ENCODE assay signal across 8 mouse cellular contexts in the genomic region with DNA sequence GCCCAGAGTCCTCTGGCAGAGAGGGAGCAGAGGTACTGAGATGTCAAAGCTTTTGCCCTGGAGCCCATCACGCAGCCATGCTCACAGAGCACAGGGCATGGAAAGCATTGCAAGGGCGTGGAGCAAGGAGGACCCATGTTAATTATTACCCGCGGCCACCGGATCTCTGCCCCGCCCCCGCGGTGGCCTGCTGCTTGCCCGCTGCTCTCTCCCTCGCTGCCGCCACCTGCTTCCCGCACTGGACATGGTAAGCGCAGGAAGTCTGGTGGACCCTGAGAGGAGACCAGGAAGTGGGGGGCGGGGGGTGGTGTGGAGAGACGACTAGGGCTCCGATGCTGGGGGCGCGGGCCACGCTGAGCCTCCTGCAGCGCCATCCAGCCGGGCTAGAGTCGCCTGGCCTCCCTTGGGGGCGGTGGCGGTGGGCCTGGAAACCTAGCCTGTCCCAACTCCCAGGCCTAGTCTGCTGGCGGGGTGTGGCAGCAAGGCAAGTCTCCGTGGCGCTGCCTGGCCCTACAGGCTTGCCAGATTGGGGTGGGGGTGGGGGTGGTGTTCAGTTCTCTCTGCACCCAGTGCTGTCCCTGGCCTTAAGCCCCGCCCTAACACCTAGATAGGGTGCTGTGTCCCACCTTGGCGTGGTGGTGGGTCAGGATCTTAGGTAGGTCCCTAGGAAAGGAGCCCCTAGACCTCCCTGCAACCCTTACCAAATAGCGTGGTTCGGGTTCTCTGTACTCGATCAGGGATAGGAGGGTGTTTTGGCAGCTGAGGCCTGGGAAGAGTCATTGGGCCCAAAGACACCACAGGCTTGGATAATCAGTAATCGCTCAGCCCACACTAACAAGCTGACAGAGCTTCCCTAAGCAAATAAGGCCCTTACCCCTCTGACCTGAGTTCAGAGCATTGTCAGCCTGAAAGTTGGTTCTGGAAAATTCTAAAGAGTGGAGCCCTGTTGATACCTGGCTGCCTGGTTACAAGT. TPM values are rescaled to one million over a fixed set of nuclear protein-coding genes. Genes with fewer than 3 reads are reported as not detected.
DNase-seq lines count a peak whose midpoint lies in the region; ATAC-seq lines count a peak whose summit lies in the region.

A gene (plus strand): TSS at position 162 of the 973 bp plus-strand sequence.

- peak within 1 kb of the TSS; percentile 38 for H3K4me3 ChIP-seq in embryonic facial prominence, embryonic 14.5 days (ENCODE audit: low read depth, low read length)
- H3K4me3 ChIP-seq in hindbrain, embryonic 16.5 days (ENCODE audit: low read length): peak within 1 kb of the TSS; percentile 27
- H3K4me3 ChIP-seq in limb, embryonic 15.5 days: peak within 1 kb of the TSS; percentile 37
- peak within 1 kb of the TSS; percentile 30 for H3K4me3 ChIP-seq in midbrain, embryonic 14.5 days (replicated peaks; ENCODE audit: low read depth, low read length)

- H3K27me3 ChIP-seq in embryonic facial prominence, embryonic 14.5 days (replicated peaks; ENCODE audit: control insufficient read depth, insufficient read depth, low read length): no peaks in the 10 kb centered on the region
- no peaks in the 10 kb centered on the region for H3K27me3 ChIP-seq in hindbrain, embryonic 16.5 days (replicated peaks; ENCODE audit: control insufficient read depth, insufficient read depth, low read length)
- no peaks in the 10 kb centered on the region for H3K27me3 ChIP-seq in limb, embryonic 15.5 days
- no peaks in the 10 kb centered on the region for H3K27me3 ChIP-seq in midbrain, embryonic 14.5 days (ENCODE audit: control insufficient read depth, insufficient read depth, low read length)

- peak within 1 kb of the TSS; percentile 76 for H3K4me2 ChIP-seq in embryonic facial prominence, embryonic 14.5 days (ENCODE audit: low read depth, low read length)
- H3K4me2 ChIP-seq in hindbrain, embryonic 16.5 days (ENCODE audit: low read length): peak within 1 kb of the TSS; percentile 60
- peak within 1 kb of the TSS; percentile 73 for H3K4me2 ChIP-seq in limb, embryonic 15.5 days
- peak within 1 kb of the TSS; percentile 65 for H3K4me2 ChIP-seq in midbrain, embryonic 14.5 days (ENCODE audit: low read length)

- H3K9me3 ChIP-seq in embryonic facial prominence, embryonic 14.5 days (ENCODE audit: control insufficient read depth, low read length): no peaks in the 10 kb centered on the region
- H3K9me3 ChIP-seq in hindbrain, embryonic 16.5 days (ENCODE audit: control insufficient read depth, low read length): no peaks in the 10 kb centered on the region
- H3K9me3 ChIP-seq in limb, embryonic 15.5 days: no peaks in the 10 kb centered on the region
- H3K9me3 ChIP-seq in midbrain, embryonic 14.5 days (ENCODE audit: control insufficient read depth, low read length): no peaks in the 10 kb centered on the region

- DNase-seq in frontal cortex, adult 2 months (ENCODE audit: extremely low spot score in 1 of 2, low spot score in 1 of 2): no peak
- no peak for DNase-seq in frontal cortex, postnatal 25 days (ENCODE audit: low spot score in 2 of 2)
- peak; percentile 45 for DNase-seq in adrenal gland, postnatal 25 days
- peak; percentile 56 for DNase-seq in embryonic facial prominence, embryonic 14.5 days (ENCODE audit: low spot score)
- peak; percentile 71 for DNase-seq in midbrain, embryonic 14.5 days
- DNase-seq in thymus, postnatal 0 days (ENCODE audit: low spot score): no peak

- H3K4me1 ChIP-seq in embryonic facial prominence, embryonic 14.5 days (ENCODE audit: control insufficient read depth, insufficient read depth, low read length): peaks cover 11% of the 10 kb centered on the region
- H3K4me1 ChIP-seq in hindbrain, embryonic 16.5 days (ENCODE audit: control insufficient read depth, insufficient read depth, low read depth, low read length): peaks cover 9% of the 10 kb centered on the region
- peaks cover 11% of the 10 kb centered on the region for H3K4me1 ChIP-seq in limb, embryonic 15.5 days
- peaks cover 16% of the 10 kb centered on the region for H3K4me1 ChIP-seq in midbrain, embryonic 14.5 days (ENCODE audit: control insufficient read depth, insufficient read depth, low read length)

- no peaks in the 10 kb centered on the region for H3K36me3 ChIP-seq in embryonic facial prominence, embryonic 14.5 days (ENCODE audit: control insufficient read depth, insufficient read depth, low read length)
- H3K36me3 ChIP-seq in hindbrain, embryonic 16.5 days (ENCODE audit: control insufficient read depth, insufficient read depth, low read length): no peaks in the 10 kb centered on the region
- H3K36me3 ChIP-seq in limb, embryonic 15.5 days: no peaks in the 10 kb centered on the region
- no peaks in the 10 kb centered on the region for H3K36me3 ChIP-seq in midbrain, embryonic 14.5 days (ENCODE audit: control insufficient read depth, insufficient read depth, low read length)

- peak within 1 kb of the TSS; percentile 66 for H3K9ac ChIP-seq in embryonic facial prominence, embryonic 14.5 days (ENCODE audit: low read depth, low read length)
- peak within 1 kb of the TSS; percentile 56 for H3K9ac ChIP-seq in hindbrain, embryonic 16.5 days (ENCODE audit: low read depth, low read length)
- H3K9ac ChIP-seq in limb, embryonic 15.5 days: peak within 1 kb of the TSS; percentile 37
- peak within 1 kb of the TSS; percentile 58 for H3K9ac ChIP-seq in midbrain, embryonic 14.5 days (replicated peaks; ENCODE audit: low read length)

- 15% methylated on average over 18 of the region's 33 CpGs for WGBS in embryonic facial prominence, embryonic 14.5 days
- 8% methylated on average over 23 of the region's 33 CpGs for WGBS in hindbrain, embryonic 16.5 days
- 10% methylated on average over 33 of the region's 33 CpGs for whole genome bisulfite sequencing in limb, embryonic 15.5 days
- WGBS in midbrain, embryonic 14.5 days: 10% methylated on average over 33 of the region's 33 CpGs

- no peak within 1 kb of the TSS for H3K27ac ChIP-seq in embryonic facial prominence, embryonic 14.5 days (replicated peaks; ENCODE audit: low read depth, low read length)
- no peak within 1 kb of the TSS for H3K27ac ChIP-seq in hindbrain, embryonic 16.5 days (ENCODE audit: low read depth, low read length)
- H3K27ac ChIP-seq in limb, embryonic 15.5 days: no peak within 1 kb of the TSS; the same call in 1 of the 2 replicates
- H3K27ac ChIP-seq in midbrain, embryonic 14.5 days (replicated peaks; ENCODE audit: low read depth, low read length): peak within 1 kb of the TSS; percentile 37; the same call in 1 of the 2 replicates

- ATAC-seq in embryonic facial prominence, embryonic 14.5 days (ENCODE audit: low read depth): peak; percentile 67
- peak; percentile 59 for ATAC-seq in hindbrain, embryonic 16.5 days
- no peak for ATAC-seq in limb, embryonic 15.5 days (ENCODE audit: insufficient number of reproducible peaks, low FRiP score, low TSS enrichment, low read depth)
- ATAC-seq in midbrain, embryonic 14.5 days (ENCODE audit: low FRiP score, low TSS enrichment): peak; percentile 66

RNA-seq across cellular contexts. Expression of the gene that starts here (rescaled TPM):
- polyA plus RNA-seq in frontal cortex, adult 2 months (2012; rRNA removed): 15.0 and 16.0 TPM in 2 replicates
- 13.9 and 15.8 TPM in 2 replicates for total RNA-seq in adrenal gland, postnatal 25 days (2021)
- polyA plus RNA-seq in embryonic facial prominence, embryonic 14.5 days (2014; fragmentation: Nextera tagmentation; extraction: Ambion mirVana): 25.8 and 26.4 TPM in 2 replicates
- polyA plus RNA-seq in hindbrain, embryonic 16.5 days (2015; fragmentation: Nextera tagmentation; extraction: Ambion mirVana): 40.7 and 50.4 TPM in 2 replicates
- polyA plus RNA-seq in limb, embryonic 15.5 days (2015; fragmentation: Nextera tagmentation; extraction: Ambion mirVana): 11.1 and 15.8 TPM in 2 replicates
- polyA plus RNA-seq in midbrain, embryonic 14.5 days (2014; fragmentation: Nextera tagmentation; extraction: Ambion mirVana): 39.8 and 52.0 TPM in 2 replicates
- polyA plus RNA-seq in thymus, postnatal 0 days (2015; fragmentation: Nextera tagmentation; extraction: Ambion mirVana): 2.7 and 2.9 TPM in 2 replicates

Comparison
In these comparisons a context has a peak if more than half of its experiments do, and no peak if none do; other contexts are left out.
1. DNase-seq: peak in adrenal gland, postnatal 25 days (single experiment), embryonic facial prominence, embryonic 14.5 days (single experiment) and midbrain, embryonic 14.5 days (single experiment); none in frontal cortex, adult 2 months (0 of 2), frontal cortex, postnatal 25 days (0 of 2) and thymus, postnatal 0 days (single experiment).
2. Peak in every context shown above with its lines, with median percentiles within 50 percentile points of each other: H3K4me2 ChIP-seq, H3K4me3 ChIP-seq and H3K9ac ChIP-seq.